Mouse (Mus musculus): ENCODE results near the gene Ciao2b. TPM values are rescaled to one million over a fixed set of nuclear protein-coding genes. Genes with fewer than 3 reads are reported as not detected.
"Not testable (repeated sequence)": the region's sequence is repeated elsewhere in the genome, so short reads cannot be mapped to it uniquely, and the experiment has no call there.

Gene Ciao2b
- total RNA-seq (2017) = 20.6 to 41.4 TPM (median 36.8 TPM) in 3 replicates

DNA sequence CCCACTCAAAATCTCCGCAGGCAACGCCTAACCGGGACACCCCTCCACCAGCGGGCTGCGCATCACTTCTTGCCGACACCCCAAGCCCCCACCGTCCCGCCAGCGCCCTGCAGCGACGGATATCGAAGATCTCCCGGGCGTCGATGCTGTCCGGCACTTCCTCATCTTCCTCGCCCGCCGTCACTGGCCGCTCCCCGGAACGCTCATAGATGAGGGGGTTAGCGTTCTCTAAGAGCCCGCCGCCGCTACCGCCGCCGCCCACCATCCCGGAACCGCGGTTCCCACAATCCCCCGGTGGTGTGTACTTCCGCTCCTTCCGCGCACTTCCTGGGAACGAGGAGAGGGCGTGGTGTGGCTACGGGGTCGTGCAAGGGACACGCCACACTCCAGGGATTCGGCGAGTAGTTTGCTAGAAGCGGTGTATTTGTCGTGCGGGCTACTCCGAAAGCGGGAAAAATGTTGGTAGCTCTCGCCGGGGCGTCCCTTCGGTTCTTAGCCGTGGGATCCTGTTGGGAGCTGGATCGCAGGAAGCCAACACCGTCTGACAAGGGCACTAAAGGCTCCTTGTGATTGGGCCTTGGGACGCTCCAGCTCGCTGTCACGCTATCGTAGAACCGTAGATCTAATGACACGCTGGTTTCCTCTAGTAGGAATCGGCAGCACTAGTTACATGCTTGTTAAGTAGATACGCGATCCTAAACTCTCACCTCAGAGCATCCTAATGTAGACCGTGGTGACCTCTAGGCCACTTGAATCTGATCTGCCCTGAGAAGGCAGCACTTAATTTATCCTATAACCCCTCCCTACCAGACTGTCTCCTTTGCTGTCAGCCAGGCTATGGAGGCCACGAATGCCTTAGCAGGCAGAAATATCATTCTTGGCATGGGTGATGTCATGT lies at the start of gene Ciao2b:
Gene Ciao2b (minus strand): TSS at position 540 of the 898 bp plus-strand sequence.
- ATAC-seq (replicated peaks; ENCODE audit: insufficient number of reproducible peaks, low FRiP score, low TSS enrichment, poor library complexity, severe bottlenecking) = peak; percentile 85

DNA sequence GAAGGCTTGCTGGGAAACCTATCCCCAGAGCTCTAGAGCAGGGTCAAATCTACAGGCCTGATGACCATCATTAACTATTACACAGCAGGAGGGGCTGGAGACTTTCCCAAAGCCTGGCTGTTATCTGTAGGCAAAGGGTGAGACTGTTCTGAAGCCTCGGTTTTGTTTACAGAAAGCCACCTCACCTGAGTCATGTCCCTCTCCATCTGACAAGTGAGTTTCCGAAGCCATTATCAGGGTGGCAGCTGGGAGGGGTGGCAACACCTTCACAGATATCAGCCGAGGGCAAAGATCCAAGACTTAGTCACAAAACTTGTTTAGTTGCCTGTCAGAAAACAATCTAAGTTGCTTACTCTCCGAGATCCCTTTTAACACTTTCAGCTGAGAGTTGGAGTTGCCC lies 46.7 kb upstream of the Ciao2b start:
- ATAC-seq (replicated peaks; ENCODE audit: insufficient number of reproducible peaks, low FRiP score, low TSS enrichment, poor library complexity, severe bottlenecking) = no peak

DNA sequence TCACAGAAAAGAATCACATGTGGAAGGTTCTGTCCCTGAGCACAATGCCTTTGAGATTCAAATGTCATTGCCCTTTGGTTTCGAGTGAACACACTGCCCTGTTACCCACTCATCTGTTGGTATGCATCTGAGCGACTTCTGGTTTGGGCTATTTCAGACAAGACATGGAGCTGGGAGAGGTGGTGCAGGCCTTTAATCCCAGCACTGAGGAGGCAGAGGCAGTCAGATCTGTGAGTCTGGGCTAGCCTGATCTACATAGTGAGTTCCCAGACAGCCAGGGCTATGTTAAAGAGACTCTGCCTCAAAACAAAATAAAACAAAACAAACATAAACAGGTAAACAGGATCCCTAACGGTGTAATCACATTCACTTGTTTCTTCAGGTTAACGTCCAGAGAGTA lies 13.8 kb upstream of the Ciao2b start:
- ATAC-seq (replicated peaks; ENCODE audit: insufficient number of reproducible peaks, low FRiP score, low TSS enrichment, poor library complexity, severe bottlenecking) = no peak

DNA sequence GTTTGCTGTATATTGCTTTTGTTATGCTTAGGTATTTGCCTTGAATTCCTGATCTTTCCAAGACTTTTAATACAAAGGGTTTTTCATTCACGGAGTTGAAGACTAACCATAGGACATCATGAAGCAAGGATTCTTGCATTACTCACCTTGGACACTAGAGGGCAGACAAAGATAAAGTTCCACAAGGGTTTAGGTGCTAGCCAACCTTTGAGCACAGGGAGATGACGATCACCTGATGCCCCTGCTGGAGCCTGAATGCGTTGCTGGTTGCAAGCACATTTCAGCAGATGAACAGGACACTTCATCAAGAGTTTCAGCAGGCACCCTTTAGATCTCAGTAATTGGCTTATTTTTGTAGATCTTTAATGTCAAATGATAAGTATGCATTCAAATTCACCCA lies 13.2 kb upstream of the Ciao2b start:
- ATAC-seq (replicated peaks; ENCODE audit: insufficient number of reproducible peaks, low FRiP score, low TSS enrichment, poor library complexity, severe bottlenecking) = peak; percentile 95

DNA sequence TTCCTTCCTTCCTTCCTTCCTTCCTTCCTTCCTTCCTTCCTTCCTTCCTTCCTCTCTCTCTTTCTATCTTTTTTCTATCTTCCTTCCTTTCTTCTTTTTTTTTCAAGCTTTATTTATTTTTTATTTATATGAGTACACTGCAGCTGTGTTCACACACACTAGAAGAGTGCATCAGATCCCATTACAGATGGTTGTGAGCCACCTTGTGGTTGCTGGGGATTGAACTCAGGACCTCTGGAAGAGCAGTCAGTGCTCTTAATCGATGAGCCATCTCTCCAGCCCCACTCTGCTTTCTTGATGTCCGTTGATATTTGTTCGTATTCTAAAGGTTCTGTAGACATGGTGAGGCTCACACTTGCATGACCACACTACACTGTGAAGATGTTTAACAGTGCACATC lies 2.4 kb upstream of the Ciao2b start:
- ATAC-seq (replicated peaks; ENCODE audit: insufficient number of reproducible peaks, low FRiP score, low TSS enrichment, poor library complexity, severe bottlenecking) = not testable (repeated sequence)

DNA sequence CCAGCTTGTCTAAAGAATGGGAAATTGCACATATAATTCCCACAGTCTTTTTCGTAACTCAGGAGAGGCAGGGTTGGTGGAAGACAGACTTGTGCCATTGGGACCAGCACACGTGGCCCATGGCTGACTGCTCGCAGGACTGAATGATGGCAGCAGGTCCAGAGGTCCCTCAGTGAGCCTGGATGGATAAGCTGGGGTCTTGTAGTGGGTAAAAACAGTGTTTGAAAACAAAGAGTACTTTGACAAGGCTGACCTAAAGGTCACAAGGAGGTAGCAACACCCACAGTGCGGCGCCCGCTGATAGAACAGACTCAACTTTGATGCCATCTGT lies 524 bp upstream of the Ciao2b start:
- ATAC-seq (replicated peaks; ENCODE audit: insufficient number of reproducible peaks, low FRiP score, low TSS enrichment, poor library complexity, severe bottlenecking) = no peak

DNA sequence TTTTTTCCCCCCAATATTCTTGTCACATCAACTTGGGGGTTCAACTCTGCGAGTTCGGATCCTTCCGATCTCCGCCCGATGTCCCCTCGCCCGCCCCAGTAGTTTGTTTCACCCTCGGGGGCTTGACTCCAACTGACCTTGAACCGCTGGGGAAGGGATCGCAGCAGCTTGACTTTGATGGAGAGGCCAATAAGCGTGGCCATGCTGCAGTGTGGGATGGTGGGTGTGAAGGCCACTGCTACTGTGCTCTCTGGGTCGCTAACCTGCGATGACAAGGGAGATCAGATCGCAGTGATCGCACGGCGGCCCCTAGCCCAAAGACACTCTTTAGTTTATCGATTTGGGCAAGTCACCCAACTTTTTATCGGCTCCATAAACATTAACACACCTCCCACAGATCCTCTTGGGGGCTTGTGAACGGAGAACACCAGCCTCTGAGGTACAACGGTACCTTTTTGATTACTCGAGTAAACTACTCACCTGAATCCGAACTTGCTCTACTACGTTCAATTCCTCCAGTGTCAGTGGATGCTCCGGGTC lies 864 bp downstream of the Ciao2b start:
- ATAC-seq (replicated peaks; ENCODE audit: insufficient number of reproducible peaks, low FRiP score, low TSS enrichment, poor library complexity, severe bottlenecking) = no peak

DNA sequence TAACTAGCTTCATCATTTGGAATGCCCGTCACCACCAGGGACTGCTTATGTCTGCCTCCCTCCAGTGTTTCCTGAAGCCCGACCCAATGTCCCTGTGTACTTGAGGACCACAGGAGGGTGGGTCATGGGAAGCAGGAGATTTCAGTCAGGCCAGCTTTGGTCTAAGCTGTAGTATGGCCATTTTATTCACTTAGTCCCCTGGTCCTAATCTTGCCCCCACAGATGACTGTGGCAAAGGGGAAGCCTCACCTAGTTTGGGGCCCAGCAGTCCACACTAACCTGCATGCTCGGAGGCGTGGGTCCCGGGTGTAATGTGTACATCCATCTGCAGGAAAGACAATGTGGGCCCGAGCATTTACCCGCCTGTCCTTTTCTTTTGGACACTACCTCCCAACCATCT lies 1.5 kb downstream of the Ciao2b start:
- ATAC-seq (replicated peaks; ENCODE audit: insufficient number of reproducible peaks, low FRiP score, low TSS enrichment, poor library complexity, severe bottlenecking) = no peak

DNA sequence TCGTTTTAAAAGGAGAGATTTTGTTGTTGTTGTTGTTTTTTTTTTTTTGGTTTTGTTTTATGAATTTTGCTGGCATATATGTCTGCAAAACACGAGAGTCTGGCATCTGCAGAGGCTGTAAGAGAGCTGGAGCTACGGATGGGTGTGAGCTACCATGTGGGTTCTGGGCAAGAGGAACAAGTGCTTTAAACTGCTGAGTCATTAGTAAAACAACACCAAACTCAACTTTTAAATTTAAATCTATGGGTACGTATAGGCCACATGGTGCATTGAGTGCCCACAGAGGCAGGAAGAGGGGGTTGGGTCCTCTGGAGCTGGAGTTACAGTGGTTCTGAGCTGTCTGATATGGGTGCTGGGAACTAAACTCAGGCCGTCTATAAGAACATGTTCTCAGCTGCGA lies 3.8 kb downstream of the Ciao2b start:
- ATAC-seq (replicated peaks; ENCODE audit: insufficient number of reproducible peaks, low FRiP score, low TSS enrichment, poor library complexity, severe bottlenecking) = no peak

DNA sequence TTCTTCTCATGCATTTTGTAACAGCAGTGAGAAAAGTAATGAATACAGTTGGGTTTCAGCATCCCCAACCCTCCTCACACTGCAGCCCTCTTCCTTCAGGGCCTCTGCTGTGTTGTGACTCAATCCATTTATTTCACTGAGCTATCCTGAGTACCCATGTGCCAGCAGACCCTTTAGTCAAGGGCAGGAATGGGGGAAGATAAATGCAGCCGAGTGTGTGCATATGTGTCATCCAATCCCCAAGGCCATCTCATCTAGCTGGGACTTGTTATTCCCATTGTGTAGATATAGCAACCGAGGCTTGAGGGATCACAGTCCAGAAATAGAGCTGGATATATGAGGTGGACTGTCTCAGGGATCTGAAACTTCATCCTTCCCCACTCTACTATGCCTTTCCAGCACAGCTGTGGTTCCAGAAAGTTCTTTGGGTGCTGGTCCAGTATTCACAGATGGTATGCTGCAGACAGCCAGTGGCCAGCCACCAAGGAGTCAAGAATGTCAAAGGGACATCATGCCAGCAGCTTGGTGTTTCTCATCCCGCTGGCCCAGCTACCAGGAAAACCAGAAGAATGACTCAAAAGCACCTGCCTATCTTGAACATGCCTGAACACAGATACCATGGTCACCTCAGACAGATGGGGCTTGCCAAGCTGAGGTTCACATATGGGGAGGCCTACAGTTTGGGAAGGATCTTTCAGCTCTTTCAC lies 6.6 kb downstream of the Ciao2b start:
- no peak for ATAC-seq (replicated peaks; ENCODE audit: insufficient number of reproducible peaks, low FRiP score, low TSS enrichment, poor library complexity, severe bottlenecking)

DNA sequence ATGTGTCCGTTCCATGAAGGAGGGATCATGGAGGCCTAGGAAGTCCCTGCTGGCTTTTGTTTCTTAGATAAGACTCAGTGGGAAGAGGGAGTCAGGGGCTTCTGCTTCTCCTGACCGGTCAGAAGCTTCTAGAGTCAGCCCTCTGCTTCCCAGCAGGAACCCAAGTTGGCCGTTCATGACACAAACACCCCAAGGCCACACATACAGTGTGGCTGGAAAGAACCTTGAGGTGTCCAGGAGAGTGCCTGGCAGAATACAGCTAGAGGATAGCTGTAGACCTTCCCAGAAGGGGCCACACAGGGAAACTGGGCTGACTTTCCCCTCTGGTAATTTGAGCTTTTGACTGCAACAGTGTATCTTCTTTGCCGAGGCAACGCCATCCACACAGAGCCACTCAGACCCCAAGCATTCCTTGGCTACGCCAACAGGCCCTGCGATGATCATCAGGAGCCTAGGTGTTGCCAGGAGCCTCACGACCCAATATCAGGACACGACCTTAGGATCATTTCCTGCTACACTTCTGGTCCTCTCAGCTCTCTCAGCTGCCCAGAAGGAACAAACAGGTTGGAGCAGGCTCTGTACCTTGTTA lies 8.5 kb downstream of the Ciao2b start:
- ATAC-seq (replicated peaks; ENCODE audit: insufficient number of reproducible peaks, low FRiP score, low TSS enrichment, poor library complexity, severe bottlenecking) = no peak

DNA sequence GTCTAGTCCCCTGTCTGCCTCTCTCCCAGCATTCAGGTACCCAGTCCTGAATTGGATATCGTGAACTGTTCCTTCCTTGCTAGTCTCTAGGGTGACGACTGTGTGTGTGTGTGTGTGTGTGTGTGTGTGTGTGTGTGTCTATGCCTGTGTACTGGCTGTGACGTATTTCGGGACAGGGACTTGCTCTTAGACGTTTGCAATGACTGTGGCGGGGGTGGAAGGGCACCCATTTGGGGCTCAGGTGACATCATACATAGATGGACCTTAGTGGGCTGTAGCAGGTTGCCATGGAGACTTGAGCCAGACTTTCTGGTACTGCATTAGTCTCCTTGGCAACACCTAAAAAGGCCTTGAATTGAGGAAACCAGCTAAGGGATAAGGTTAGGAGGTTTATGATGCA lies 9.3 kb downstream of the Ciao2b start:
- no peak for ATAC-seq (replicated peaks; ENCODE audit: insufficient number of reproducible peaks, low FRiP score, low TSS enrichment, poor library complexity, severe bottlenecking)

DNA sequence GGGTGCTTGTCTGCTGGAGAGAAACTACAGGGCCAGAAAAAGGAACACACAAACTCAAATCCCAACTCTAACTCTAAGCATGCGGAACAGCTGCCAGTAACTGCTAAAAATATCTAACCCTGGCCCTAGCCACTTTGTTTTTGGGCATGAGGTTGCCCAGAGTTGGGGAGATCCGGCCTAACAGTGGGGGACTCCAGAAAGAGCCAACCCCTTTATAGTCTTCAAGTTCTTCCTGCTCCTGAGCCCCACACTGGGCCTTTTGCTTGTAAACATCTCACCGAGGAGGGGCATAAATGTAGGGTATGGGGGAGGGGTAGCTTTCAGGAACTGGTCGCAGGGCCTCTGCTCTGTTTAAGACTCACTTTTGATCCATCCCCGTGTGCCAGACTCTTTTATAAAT lies 9.8 kb downstream of the Ciao2b start:
- ATAC-seq (replicated peaks; ENCODE audit: insufficient number of reproducible peaks, low FRiP score, low TSS enrichment, poor library complexity, severe bottlenecking) = no peak

DNA sequence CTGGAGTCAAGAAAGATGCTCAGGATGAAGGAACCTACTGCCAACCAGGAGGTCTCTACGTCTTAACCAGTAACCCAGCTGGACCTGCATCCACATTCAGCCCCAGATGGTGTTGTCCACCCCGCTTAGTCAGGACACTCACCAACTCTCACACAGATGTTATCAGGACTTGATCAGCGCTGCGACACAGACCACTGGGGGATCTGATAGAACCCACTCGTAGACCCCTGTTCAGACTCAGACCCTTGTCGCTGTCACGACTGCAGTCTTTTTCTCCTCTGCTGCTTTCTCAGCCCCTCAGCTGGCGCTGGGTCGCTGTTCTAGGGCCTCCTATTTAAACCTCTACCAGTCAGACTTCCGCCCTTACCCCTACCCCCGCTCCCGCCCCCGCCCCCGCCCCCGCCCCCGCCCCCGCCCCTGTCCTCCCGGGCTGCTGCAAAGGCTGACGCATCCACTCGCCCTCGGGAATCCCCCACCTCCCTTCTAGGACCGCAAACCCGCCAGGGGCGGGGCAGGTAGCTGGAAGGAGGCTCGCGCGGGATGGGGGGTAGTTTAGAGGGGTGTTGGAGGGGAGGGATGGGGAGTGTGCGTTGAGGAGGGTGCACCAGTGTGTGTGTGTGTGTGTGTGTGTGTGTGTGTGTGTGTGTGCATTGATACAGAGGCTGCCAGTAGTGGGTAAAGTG lies 10.6 kb downstream of the Ciao2b start, which contains the start of gene Rrad:
Gene Rrad (minus strand): TSS at position 347 of the 683 bp plus-strand sequence.
- ATAC-seq (replicated peaks; ENCODE audit: insufficient number of reproducible peaks, low FRiP score, low TSS enrichment, poor library complexity, severe bottlenecking) = peak; percentile 62; the same call in 1 of the 2 replicates

DNA sequence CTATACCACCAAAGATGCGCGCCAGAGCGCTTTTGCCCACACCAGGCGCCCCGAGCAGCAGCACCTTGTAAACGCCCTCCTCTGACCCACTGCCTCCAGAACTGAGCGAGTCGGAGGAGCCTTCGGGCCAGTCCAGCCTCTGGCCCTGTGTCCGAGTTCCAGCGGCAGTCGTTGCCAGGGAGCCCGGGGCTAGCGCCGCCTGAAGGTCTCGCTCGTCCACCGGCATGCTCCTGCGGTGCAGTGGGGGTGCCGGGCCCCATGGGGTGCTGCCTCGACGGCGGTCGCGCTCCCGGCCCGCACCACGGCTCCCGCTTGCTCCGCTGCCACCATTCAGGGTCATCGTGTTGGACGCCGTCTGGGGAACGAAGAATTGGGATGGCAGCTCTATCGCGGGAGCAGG lies 11.2 kb downstream of the Ciao2b start:
- ATAC-seq (replicated peaks; ENCODE audit: insufficient number of reproducible peaks, low FRiP score, low TSS enrichment, poor library complexity, severe bottlenecking) = 0 out of 2 replicates have a peak, but pooled peaks have one; percentile 11

DNA sequence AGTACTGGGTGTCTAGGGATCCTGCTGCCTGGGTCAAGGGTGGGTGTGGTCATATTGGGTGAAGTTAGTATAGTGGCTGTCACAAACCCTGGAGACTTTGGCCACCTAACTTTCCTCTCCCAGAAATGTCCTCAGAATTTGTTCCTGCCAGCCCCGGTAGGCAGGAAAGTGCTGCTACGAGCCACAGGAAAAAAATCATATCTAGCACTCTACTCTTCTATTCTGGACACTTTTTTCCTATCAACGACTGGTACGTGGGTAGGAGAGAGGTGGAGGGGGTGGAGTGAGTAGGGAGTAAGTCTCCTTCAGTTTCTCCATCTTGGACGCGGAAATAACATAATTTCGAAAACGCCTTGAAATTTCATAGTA lies 11.7 kb downstream of the Ciao2b start:
- ATAC-seq (replicated peaks; ENCODE audit: insufficient number of reproducible peaks, low FRiP score, low TSS enrichment, poor library complexity, severe bottlenecking) = no peak

DNA sequence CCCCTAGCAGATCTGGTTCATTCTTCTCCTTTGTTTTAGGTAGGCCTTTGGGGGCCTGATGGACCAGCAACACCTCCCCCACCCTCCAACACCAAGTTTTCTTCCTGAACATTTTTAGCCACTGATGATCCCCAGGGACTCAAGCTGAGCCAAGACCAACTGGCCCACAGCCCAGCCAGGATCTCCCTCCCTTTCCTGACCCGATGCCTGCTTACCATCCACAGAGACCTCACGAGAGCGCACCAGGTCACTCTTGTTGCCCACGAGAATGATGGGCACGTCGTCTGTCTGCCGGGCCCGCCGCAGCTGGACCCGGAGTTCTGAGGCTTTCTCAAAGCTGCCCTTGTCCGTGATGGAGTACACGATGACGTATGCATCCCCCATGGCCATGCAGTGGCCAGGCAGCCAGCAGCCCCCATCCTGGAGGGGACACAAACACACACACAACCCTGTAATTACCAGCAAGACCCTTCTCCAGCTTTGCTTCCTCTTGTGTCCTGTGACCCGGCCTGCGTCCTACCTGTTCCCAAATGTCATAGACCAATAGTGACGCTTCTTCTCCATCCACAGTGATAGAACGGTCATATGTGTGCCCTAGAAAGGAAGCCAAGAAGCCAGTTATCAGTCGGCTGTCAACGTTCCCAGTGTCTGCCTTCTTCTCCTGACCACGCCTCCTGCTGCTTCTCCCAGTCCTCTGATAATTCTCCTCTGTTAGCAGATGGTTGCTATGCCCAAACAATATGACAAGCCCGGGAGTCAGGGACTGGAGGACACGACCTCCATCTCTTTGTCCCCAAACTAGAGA lies 12.3 kb downstream of the Ciao2b start:
- no peak for ATAC-seq (replicated peaks; ENCODE audit: insufficient number of reproducible peaks, low FRiP score, low TSS enrichment, poor library complexity, severe bottlenecking)

DNA sequence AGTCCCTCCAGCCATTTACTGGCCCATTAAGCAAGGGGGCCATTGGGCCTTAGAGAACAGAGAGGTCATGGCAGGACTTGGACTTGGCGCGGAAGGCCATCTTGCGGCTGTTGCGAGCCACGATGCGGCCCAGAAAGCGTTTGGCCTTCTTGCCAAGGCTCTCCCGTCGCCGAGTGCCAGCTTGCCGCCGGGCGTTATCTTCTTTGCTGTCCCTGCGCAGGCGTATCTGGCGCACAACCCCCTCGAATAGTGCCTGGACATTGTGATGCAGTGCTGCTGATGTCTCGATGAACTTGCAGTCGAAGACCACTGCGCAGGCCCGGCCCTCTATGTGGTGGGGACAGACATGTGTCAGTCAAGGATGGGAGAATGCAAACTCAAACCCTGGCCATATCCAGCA lies 13.4 kb downstream of the Ciao2b start:
- ATAC-seq (replicated peaks; ENCODE audit: insufficient number of reproducible peaks, low FRiP score, low TSS enrichment, poor library complexity, severe bottlenecking) = no peak

All from monocyte, adult 5-6 weeks (primary cell).